Mouse (Mus musculus) liver, embryonic 14.5 days (tissue): ENCODE data around the gene Gm10718. TPM values are rescaled to one million over a fixed set of nuclear protein-coding genes. Genes with fewer than 3 reads are reported as not detected.

ENCODE experiments used
- microRNA-seq: library from miRNA; unstranded; fragments of <30 nt; microRNA quantifications from one replicate; pipeline ENCODE4, GENCODE M21; 2016
- polyA plus RNA-seq, 2 experiments: library from polyadenylated mRNA; depleted of rRNA in 1 of 2; stranded (reverse) in 1 of 2; unstranded in 1 of 2; fragments of >200 nt; fragmentation: Nextera tagmentation in 1 of 2; extraction: Ambion mirVana in 1 of 2; gene quantifications; 2 replicates each; pipeline versions ENCODE4 v1.2.1 to v1.2.3; 2012 to 2014

The Gm10718 gene
- polyA plus RNA-seq, 2 experiments = not detected

Small RNA genes within 50 kb of the gene (microRNA-seq; reads per million reads assigned to microRNA genes)
- gene Mir101c = not detected

Other genes starting within 250 kb of the Gm10718 start
- not detected in 2 replicates for gene Gm10722, start 22.6 kb upstream of the Gm10718 start, polyA plus RNA-seq (2012; rRNA removed)
- gene Gm10722, start 22.6 kb upstream of the Gm10718 start, polyA plus RNA-seq (2014; fragmentation: Nextera tagmentation; extraction: Ambion mirVana) = not detected in 2 replicates
- gene Gm11168, start 20.2 kb upstream of the Gm10718 start, polyA plus RNA-seq (2012; rRNA removed) = not detected in 2 replicates
- gene Gm11168, start 20.2 kb upstream of the Gm10718 start, polyA plus RNA-seq (2014; fragmentation: Nextera tagmentation; extraction: Ambion mirVana) = not detected in 2 replicates
- gene Gm10721, start 10.4 kb upstream of the Gm10718 start, polyA plus RNA-seq (2012; rRNA removed) = not detected in 2 replicates
- not detected in 2 replicates for gene Gm10721, start 10.4 kb upstream of the Gm10718 start, polyA plus RNA-seq (2014; fragmentation: Nextera tagmentation; extraction: Ambion mirVana)
- gene Gm10720, start 7.9 kb upstream of the Gm10718 start, polyA plus RNA-seq (2012; rRNA removed) = not detected in 2 replicates
- not detected in 2 replicates for gene Gm10720, start 7.9 kb upstream of the Gm10718 start, polyA plus RNA-seq (2014; fragmentation: Nextera tagmentation; extraction: Ambion mirVana)
- gene Gm10719, start 6.1 kb upstream of the Gm10718 start, polyA plus RNA-seq (2012; rRNA removed) = not detected in 2 replicates
- gene Gm10719, start 6.1 kb upstream of the Gm10718 start, polyA plus RNA-seq (2014; fragmentation: Nextera tagmentation; extraction: Ambion mirVana) = not detected in 2 replicates
- not detected in 2 replicates for gene Gm10717, start 1.9 kb downstream of the Gm10718 start, polyA plus RNA-seq (2012; rRNA removed)
- not detected in 2 replicates for gene Gm10717, start 1.9 kb downstream of the Gm10718 start, polyA plus RNA-seq (2014; fragmentation: Nextera tagmentation; extraction: Ambion mirVana)
- gene Gm17535, start 11.1 kb downstream of the Gm10718 start, polyA plus RNA-seq (2012; rRNA removed) = not detected in 2 replicates
- gene Gm17535, start 11.1 kb downstream of the Gm10718 start, polyA plus RNA-seq (2014; fragmentation: Nextera tagmentation; extraction: Ambion mirVana) = not detected in 2 replicates
- gene Gm10715, start 13.3 kb downstream of the Gm10718 start, polyA plus RNA-seq (2012; rRNA removed) = not detected in 2 replicates
- not detected in 2 replicates for gene Gm10715, start 13.3 kb downstream of the Gm10718 start, polyA plus RNA-seq (2014; fragmentation: Nextera tagmentation; extraction: Ambion mirVana)